Mouse (Mus musculus): ENCODE measurements at regions not wholly inside any gene's neighbourhood (a gene's known extent, or its start where the extent isn't known, plus 50 kb on each side); places are given as distances from the start of the nearest gene placed in this dataset.

DNA sequence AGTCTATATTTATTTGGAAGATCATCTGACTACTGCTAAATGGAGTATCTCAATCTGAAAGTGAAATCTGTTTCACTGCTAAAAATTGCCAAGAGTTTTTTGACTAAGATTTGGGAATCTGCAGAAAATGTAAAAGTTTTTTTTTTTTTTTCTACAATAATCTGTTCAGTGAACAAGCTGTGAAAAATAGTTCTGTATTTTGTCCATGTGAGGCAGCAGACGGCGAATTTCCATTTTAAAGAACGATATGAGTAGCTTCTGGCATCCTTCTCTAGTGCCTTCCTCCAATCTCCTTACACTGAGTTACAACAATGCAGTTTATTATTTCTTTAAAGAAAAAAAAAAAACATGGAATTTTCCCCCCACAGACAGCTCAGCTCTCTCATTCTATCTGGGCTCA is 494.3 kb downstream of the Plcl1 start:
- Histone ChIP-seq H3K27ac (ENCODE audit: low read length) (no peak overlapping the region), H3K9ac (ENCODE audit: low read depth, low read length) (no peak overlapping the region), H3K36me3 (ENCODE audit: control insufficient read depth, insufficient read depth, low read length) (no peaks in the 10 kb centered on the region), H3K4me2 (ENCODE audit: low read length) (no peak overlapping the region), H3K4me1 (ENCODE audit: control insufficient read depth, insufficient read depth, low read length) (no peaks in the 10 kb centered on the region), H3K4me3 (ENCODE audit: low read depth, low read length) (no peak overlapping the region), H3K27me3 (ENCODE audit: control insufficient read depth, insufficient read depth, low read depth, low read length) (peaks cover 15% of the 10 kb centered on the region), H3K9me3 (replicated peaks; ENCODE audit: control insufficient read depth, low read length, poor library complexity, severe bottlenecking) (no peaks in the 10 kb centered on the region)
- ATAC-seq = no peak
- 36% methylated on average over 3 of the region's 3 CpGs for WGBS

DNA sequence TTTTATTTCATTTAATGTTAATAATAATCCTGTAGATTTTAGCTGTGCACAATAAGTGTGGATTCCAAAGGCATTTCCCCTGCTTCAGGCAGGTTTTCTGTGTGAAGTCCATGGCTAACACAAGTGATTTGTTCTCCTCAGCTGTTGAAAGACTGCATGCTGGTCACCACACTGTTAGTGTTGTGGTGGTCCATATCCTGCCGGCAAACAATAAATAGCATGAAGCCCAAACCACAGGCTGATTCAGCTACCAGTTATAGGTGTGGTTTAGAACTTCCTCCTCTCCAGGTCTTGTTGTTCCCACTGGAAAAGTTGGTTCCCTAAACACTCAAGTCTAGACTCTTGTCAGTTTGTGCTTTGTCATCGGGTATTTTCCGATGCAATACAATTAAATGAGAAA is 497.5 kb downstream of the Plcl1 start:
- no peaks in the 10 kb centered on the region; the same call in 1 of the 2 replicates for H3K27me3 ChIP-seq (ENCODE audit: control insufficient read depth, insufficient read depth, low read depth, low read length)
- ATAC-seq = no peak
- H3K27ac ChIP-seq (ENCODE audit: low read length) = no peak overlapping the region
- H3K4me2 ChIP-seq (ENCODE audit: low read length) = no peak overlapping the region
- no peak overlapping the region for H3K4me3 ChIP-seq (ENCODE audit: low read depth, low read length)
- H3K9me3 ChIP-seq (replicated peaks; ENCODE audit: control insufficient read depth, low read length, poor library complexity, severe bottlenecking) = 0 out of 2 replicates have a peak, but pooled peaks cover 4% of the 10 kb centered on the region
- no peak overlapping the region for H3K9ac ChIP-seq (ENCODE audit: low read depth, low read length)
- no peaks in the 10 kb centered on the region for H3K4me1 ChIP-seq (ENCODE audit: control insufficient read depth, insufficient read depth, low read length)
- 95% methylated on average over 3 of the region's 3 CpGs for WGBS
- H3K36me3 ChIP-seq (ENCODE audit: control insufficient read depth, insufficient read depth, low read length) = no peaks in the 10 kb centered on the region

GRCm38 (mm10) chr1:55904571-55904970 is 498.9 kb downstream of the Plcl1 start:
- 87% methylated on average over 2 of the region's 2 CpGs for WGBS
- Histone ChIP-seq H3K9me3 (replicated peaks; ENCODE audit: control insufficient read depth, low read length, poor library complexity, severe bottlenecking) (0 out of 2 replicates have a peak, but pooled peaks cover 4% of the 10 kb centered on the region), H3K4me3 (ENCODE audit: low read depth, low read length) (no peak overlapping the region), H3K27ac (ENCODE audit: low read length) (no peak overlapping the region), H3K9ac (ENCODE audit: low read depth, low read length) (no peak overlapping the region), H3K4me2 (ENCODE audit: low read length) (no peak overlapping the region), H3K4me1 (ENCODE audit: control insufficient read depth, insufficient read depth, low read length) (no peaks in the 10 kb centered on the region), H3K36me3 (ENCODE audit: control insufficient read depth, insufficient read depth, low read length) (no peaks in the 10 kb centered on the region), H3K27me3 (ENCODE audit: control insufficient read depth, insufficient read depth, low read depth, low read length) (no peaks in the 10 kb centered on the region; the same call in 1 of the 2 replicates)
- no peak for ATAC-seq

- no peak for ATAC-seq
- Histone ChIP-seq H3K9ac (ENCODE audit: low read depth, low read length) (no peak overlapping the region), H3K9me3 (replicated peaks; ENCODE audit: control insufficient read depth, low read length, poor library complexity, severe bottlenecking) (0 out of 2 replicates have a peak, but pooled peaks cover 4% of the 10 kb centered on the region), H3K36me3 (ENCODE audit: control insufficient read depth, insufficient read depth, low read length) (no peaks in the 10 kb centered on the region), H3K4me1 (ENCODE audit: control insufficient read depth, insufficient read depth, low read length) (no peaks in the 10 kb centered on the region), H3K4me2 (ENCODE audit: low read length) (no peak overlapping the region), H3K27me3 (ENCODE audit: control insufficient read depth, insufficient read depth, low read depth, low read length) (no peaks in the 10 kb centered on the region; the same call in 1 of the 2 replicates), H3K27ac (ENCODE audit: low read length) (no peak overlapping the region), H3K4me3 (ENCODE audit: low read depth, low read length) (no peak overlapping the region)
- WGBS = 95% methylated on average over 4 of the region's 4 CpGs
Observed at GRCm38 (mm10) chr1:55905232-55905631, 499.5 kb downstream of the Plcl1 start.

- Histone ChIP-seq H3K4me3 (ENCODE audit: low read depth, low read length) (no peak overlapping the region), H3K4me2 (ENCODE audit: low read length) (no peak overlapping the region), H3K4me1 (ENCODE audit: control insufficient read depth, insufficient read depth, low read length) (no peaks in the 10 kb centered on the region), H3K9ac (ENCODE audit: low read depth, low read length) (no peak overlapping the region), H3K27me3 (ENCODE audit: control insufficient read depth, insufficient read depth, low read depth, low read length) (no peaks in the 10 kb centered on the region), H3K36me3 (ENCODE audit: control insufficient read depth, insufficient read depth, low read length) (no peaks in the 10 kb centered on the region), H3K27ac (ENCODE audit: low read length) (no peak overlapping the region), H3K9me3 (replicated peaks; ENCODE audit: control insufficient read depth, low read length, poor library complexity, severe bottlenecking) (0 out of 2 replicates have a peak, but pooled peaks cover 4% of the 10 kb centered on the region)
- 90% methylated on average over 2 of the region's 2 CpGs for WGBS
- no peak for ATAC-seq
Observed at GRCm38 (mm10) chr1:55910024-55910423, 504.3 kb downstream of the Plcl1 start.

- no peak overlapping the region for H3K9ac ChIP-seq (ENCODE audit: low read depth, low read length)
- no peaks in the 10 kb centered on the region for H3K4me1 ChIP-seq (ENCODE audit: control insufficient read depth, insufficient read depth, low read length)
- no peak for ATAC-seq
- H3K27ac ChIP-seq (ENCODE audit: low read length) = no peak overlapping the region
- H3K4me2 ChIP-seq (ENCODE audit: low read length) = no peak overlapping the region
- WGBS = 49% methylated on average over 3 of the region's 3 CpGs
- H3K4me3 ChIP-seq (ENCODE audit: low read depth, low read length) = no peak overlapping the region
- H3K9me3 ChIP-seq (replicated peaks; ENCODE audit: control insufficient read depth, low read length, poor library complexity, severe bottlenecking) = no peaks in the 10 kb centered on the region
- no peaks in the 10 kb centered on the region for H3K27me3 ChIP-seq (ENCODE audit: control insufficient read depth, insufficient read depth, low read depth, low read length)
- no peaks in the 10 kb centered on the region for H3K36me3 ChIP-seq (ENCODE audit: control insufficient read depth, insufficient read depth, low read length)
Observed at GRCm38 (mm10) chr1:55914284-55914683, 508.6 kb downstream of the Plcl1 start.

DNA sequence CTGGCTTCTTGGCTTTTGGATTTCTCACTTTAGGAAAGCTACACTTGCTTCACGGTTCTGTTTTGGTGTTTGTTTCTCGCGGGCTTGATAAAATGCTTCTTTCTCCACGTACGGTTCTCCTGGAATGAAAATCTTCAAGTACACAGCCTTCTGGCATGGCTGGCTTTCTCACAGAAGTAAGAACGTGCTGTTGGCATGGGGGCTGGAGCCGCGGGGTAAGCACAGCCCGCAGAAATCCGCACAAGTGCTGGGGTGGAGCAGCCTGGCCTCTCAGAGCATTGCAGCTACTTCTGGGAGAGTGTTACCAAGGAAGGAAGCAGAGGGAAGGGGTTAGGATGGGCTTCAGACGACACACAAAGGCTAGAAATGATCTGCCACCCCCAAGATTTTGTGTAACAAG is 510.2 kb downstream of the Plcl1 start:
- H3K36me3 ChIP-seq (ENCODE audit: control insufficient read depth, insufficient read depth, low read length) = no peaks in the 10 kb centered on the region
- H3K4me2 ChIP-seq (ENCODE audit: low read length) = no peak overlapping the region
- no peak for ATAC-seq
- H3K9ac ChIP-seq (ENCODE audit: low read depth, low read length) = no peak overlapping the region
- H3K27me3 ChIP-seq (ENCODE audit: control insufficient read depth, insufficient read depth, low read depth, low read length) = no peaks in the 10 kb centered on the region
- no peak overlapping the region for H3K27ac ChIP-seq (ENCODE audit: low read length)
- H3K4me3 ChIP-seq (ENCODE audit: low read depth, low read length) = no peak overlapping the region
- 57% methylated on average over 11 of the region's 11 CpGs for WGBS
- no peaks in the 10 kb centered on the region for H3K4me1 ChIP-seq (ENCODE audit: control insufficient read depth, insufficient read depth, low read length)
- no peaks in the 10 kb centered on the region for H3K9me3 ChIP-seq (replicated peaks; ENCODE audit: control insufficient read depth, low read length, poor library complexity, severe bottlenecking)

- Histone ChIP-seq H3K36me3 (ENCODE audit: control insufficient read depth, insufficient read depth, low read length) (no peaks in the 10 kb centered on the region), H3K9me3 (replicated peaks; ENCODE audit: control insufficient read depth, low read length, poor library complexity, severe bottlenecking) (no peaks in the 10 kb centered on the region), H3K4me2 (ENCODE audit: low read length) (no peak overlapping the region), H3K27me3 (ENCODE audit: control insufficient read depth, insufficient read depth, low read depth, low read length) (no peaks in the 10 kb centered on the region), H3K9ac (ENCODE audit: low read depth, low read length) (no peak overlapping the region), H3K27ac (ENCODE audit: low read length) (no peak overlapping the region), H3K4me1 (ENCODE audit: control insufficient read depth, insufficient read depth, low read length) (no peaks in the 10 kb centered on the region), H3K4me3 (ENCODE audit: low read depth, low read length) (no peak overlapping the region)
- ATAC-seq = no peak
Observed at GRCm38 (mm10) chr1:55919516-55919915, 513.8 kb downstream of the Plcl1 start.

DNA sequence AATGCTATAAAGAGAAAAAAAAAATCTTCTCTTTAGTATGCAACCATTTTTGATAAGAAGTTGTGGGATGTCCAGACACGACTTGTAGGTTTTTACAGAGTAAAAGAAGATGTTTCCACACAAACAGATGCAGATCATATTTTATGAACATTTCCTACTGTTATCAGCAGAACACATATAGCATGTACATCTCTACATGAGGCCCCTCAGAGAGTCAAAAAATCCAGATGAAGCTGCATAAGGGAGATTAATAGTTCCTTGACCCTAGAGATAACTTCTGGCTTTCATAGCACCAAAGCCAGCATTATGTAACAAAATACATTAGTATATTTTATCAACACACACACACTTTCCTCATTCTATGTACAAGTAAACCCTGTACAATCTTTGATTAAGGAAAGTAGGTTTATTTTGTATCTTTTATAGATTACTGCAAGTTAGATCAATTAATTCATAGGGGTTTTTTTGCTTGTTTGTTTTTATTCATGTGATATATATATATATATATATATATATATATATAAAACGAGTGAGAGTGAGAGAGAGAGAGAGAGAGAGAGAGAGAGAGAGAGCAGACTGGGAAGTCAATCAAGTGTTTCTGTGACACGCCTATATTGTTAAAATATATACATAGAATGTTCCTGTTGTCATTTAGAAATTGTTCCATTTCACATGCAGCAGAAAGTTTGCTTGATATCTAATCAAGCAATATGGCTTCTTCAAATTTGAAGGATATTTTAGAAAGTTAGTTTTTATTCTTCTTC is 541.2 kb downstream of the Plcl1 start:
- Histone ChIP-seq H3K9me3 (replicated peaks; ENCODE audit: control insufficient read depth, low read length, poor library complexity, severe bottlenecking) (no peaks in the 10 kb centered on the region), H3K4me2 (ENCODE audit: low read length) (no peak overlapping the region), H3K27ac (ENCODE audit: low read length) (no peak overlapping the region), H3K9ac (ENCODE audit: low read depth, low read length) (no peak overlapping the region), H3K4me3 (ENCODE audit: low read depth, low read length) (no peak overlapping the region), H3K27me3 (ENCODE audit: control insufficient read depth, insufficient read depth, low read depth, low read length) (no peaks in the 10 kb centered on the region), H3K36me3 (ENCODE audit: control insufficient read depth, insufficient read depth, low read length) (no peaks in the 10 kb centered on the region), H3K4me1 (ENCODE audit: control insufficient read depth, insufficient read depth, low read length) (no peaks in the 10 kb centered on the region)
- WGBS = 72% methylated on average over 3 of the region's 3 CpGs
- ATAC-seq = no peak

All from midbrain, embryonic 16.5 days (tissue).